Mouse (Mus musculus) lung, adult 2 months (tissue): ENCODE measurements around the gene Timp3.

Experiments
- CTCF ChIP-seq: fragments of 200-500 bp; IDR thresholded peaks from 2 replicates; pipeline ENCODE4 v1.5.1; 2011; ENCODE audit warnings: mild to moderate bottlenecking, low read length, control low read depth; ENCODE audit not compliant: insufficient read depth
- POLR2A ChIP-seq: fragments of 200-500 bp; IDR thresholded peaks from 2 replicates; pipeline ENCODE4 v1.6.1; 2011; ENCODE audit warnings: low read depth, mild to moderate bottlenecking, control low read depth, low read length, borderline replicate concordance; ENCODE audit errors: extremely low read depth

GRCm38 (mm10) chr10:86290109-86290771 is 9.9 kb upstream of the Timp3 start:
- TF ChIP-seq CTCF (no peak), POLR2A (no peak)
